Comparison of ENCODE assay signal across 11 mouse cellular contexts in the genomic region with DNA sequence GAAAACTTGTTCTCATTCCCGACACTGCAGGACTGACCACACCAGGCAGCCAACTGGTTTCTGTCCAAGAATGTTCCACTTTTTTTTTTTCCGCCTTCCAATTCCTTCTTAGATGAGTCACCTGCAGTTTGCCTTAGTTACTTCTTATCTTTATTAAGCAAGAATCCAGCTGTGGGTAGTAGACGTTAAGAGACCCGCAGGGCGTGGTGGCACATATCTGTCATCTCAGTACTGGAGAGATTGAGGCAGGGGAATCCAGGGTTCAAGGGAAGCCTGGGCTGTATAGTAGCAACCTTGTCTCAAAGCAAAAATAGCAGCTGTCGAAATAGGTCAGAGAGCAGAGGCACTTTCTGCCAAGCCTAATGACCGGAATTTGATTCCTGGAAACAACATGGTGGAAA. TPM values are rescaled to one million over a fixed set of nuclear protein-coding genes. Genes with fewer than 3 reads are reported as not detected.
DNase-seq lines count a peak whose midpoint lies in the region; ATAC-seq and TF ChIP-seq lines count a peak whose summit lies in the region.
"Had no signal": no experiment of that assay in that cellular context is flagged by ENCODE, and none has a peak within 500 bp of the region (broad histone marks: within the 10 kb centered on the region; RNA-seq: fewer than 3 reads in every experiment).

No protein-coding gene starts in this region.

- H3K4me3 ChIP-seq in neural tube, embryonic 15.5 days (replicated peaks) = no peak overlapping the region
- no peak overlapping the region for H3K4me3 ChIP-seq in hindbrain, embryonic 12.5 days
- H3K4me3 ChIP-seq: embryonic facial prominence, embryonic 12.5 days had no signal

- no peak overlapping the region for H3K27ac ChIP-seq in neural tube, embryonic 15.5 days (replicated peaks)
- no peak overlapping the region for H3K27ac ChIP-seq in hindbrain, embryonic 12.5 days
- H3K27ac ChIP-seq: embryonic facial prominence, embryonic 12.5 days had no signal

- POLR2A ChIA-PET in Patski (lab: Charles Lee) = no interaction called here

- CTCF ChIA-PET in Patski (lab: Charles Lee) = interaction anchor here (0.9 to 1.4 kb wide), 3 partner anchors 9 to 44 kb away, joined by 3 read pairs; no protein-coding TSS in a partner anchor

- TF ChIP-seq CTCF in Patski (IDR thresholded peaks at IDR 0.05) = no peak

- DNase-seq in gastrocnemius, postnatal 25 days = peak; percentile 20
- DNase-seq in gastrocnemius, postnatal 10 days = no peak
- no peak for DNase-seq in Patski (ENCODE audit: low read depth, low spot score)
- peak; percentile 31 for DNase-seq in heart, postnatal 4 days
- peak; percentile 71 for DNase-seq in lung, postnatal 36 days
- no peak for DNase-seq in thymus, postnatal 10 days (ENCODE audit: low spot score in 2 of 2)

- no peaks in the 10 kb centered on the region for H3K27me3 ChIP-seq in Patski
- no peaks in the 10 kb centered on the region for H3K27me3 ChIP-seq in neural tube, embryonic 15.5 days (replicated peaks)
- H3K27me3 ChIP-seq in hindbrain, embryonic 12.5 days = no peaks in the 10 kb centered on the region
- H3K27me3 ChIP-seq: embryonic facial prominence, embryonic 12.5 days had no signal

- H3K4me1 ChIP-seq in neural tube, embryonic 15.5 days = peaks cover 19% of the 10 kb centered on the region
- H3K4me1 ChIP-seq in hindbrain, embryonic 12.5 days = peaks cover 29% of the 10 kb centered on the region
- H3K4me1 ChIP-seq: embryonic facial prominence, embryonic 12.5 days had no signal

- peak; percentile 61 for ATAC-seq in Patski
- ATAC-seq in neural tube, embryonic 15.5 days (ENCODE audit: low FRiP score) = no peak
- no peak for ATAC-seq in hindbrain, embryonic 12.5 days (ENCODE audit: low FRiP score)

- in situ Hi-C loops in Patski (cut with MboI; ENCODE audit: low pct_unique_long_range_greater_than_20kb) = no loop called here

- WGBS in neural tube, embryonic 15.5 days = 94% methylated on average over 7 of the region's 7 CpGs
- 91% methylated on average over 7 of the region's 7 CpGs for WGBS in hindbrain, embryonic 12.5 days

- H3K9ac ChIP-seq in neural tube, embryonic 15.5 days (replicated peaks) = no peak overlapping the region
- no peak overlapping the region for H3K9ac ChIP-seq in hindbrain, embryonic 12.5 days
- H3K9ac ChIP-seq: embryonic facial prominence, embryonic 12.5 days had no signal

- no peak overlapping the region for H3K4me2 ChIP-seq in neural tube, embryonic 15.5 days
- no peak overlapping the region for H3K4me2 ChIP-seq in hindbrain, embryonic 12.5 days (replicated peaks)
- H3K4me2 ChIP-seq: embryonic facial prominence, embryonic 12.5 days had no signal

- no peaks in the 10 kb centered on the region for H3K36me3 ChIP-seq in neural tube, embryonic 15.5 days
- H3K36me3 ChIP-seq in hindbrain, embryonic 12.5 days = no peaks in the 10 kb centered on the region
- H3K36me3 ChIP-seq: embryonic facial prominence, embryonic 12.5 days had no signal

- H3K9me3 ChIP-seq in neural tube, embryonic 15.5 days (replicated peaks) = no peaks in the 10 kb centered on the region
- no peaks in the 10 kb centered on the region for H3K9me3 ChIP-seq in hindbrain, embryonic 12.5 days (replicated peaks)
- H3K9me3 ChIP-seq: embryonic facial prominence, embryonic 12.5 days had no signal

RNA-seq across cellular contexts. Expression of a gene that starts 19.1 kb away (rescaled TPM):
- 10 to 100 TPM in 1 of 2 experiments, 1 to 10 TPM in 1; 10.0 to 10.5 TPM for total RNA-seq in gastrocnemius, postnatal 25 days (2021)
- 10 to 100 TPM in 1 of 2 experiments, 1 to 10 TPM in 1; 9.3 to 14.2 TPM for total RNA-seq in gastrocnemius, postnatal 10 days (2021)
- polyA plus RNA-seq in Patski (2021) = 37.0 TPM
- 10 to 100 TPM; 17.3 to 19.8 TPM for total RNA-seq in heart, postnatal 4 days (2021)
- polyA plus RNA-seq in neural tube, embryonic 15.5 days (2015; fragmentation: Nextera tagmentation; extraction: Ambion mirVana) = 8.1 and 9.5 TPM in 2 replicates
- 13.7 and 15.6 TPM in 2 replicates for polyA plus RNA-seq in hindbrain, embryonic 12.5 days (2016; fragmentation: Nextera tagmentation; extraction: Ambion mirVana)

RNA-seq across cellular contexts. Expression of a gene that starts 55.6 kb away (rescaled TPM):
- 1 to 10 TPM; 2.5 to 3.1 TPM for total RNA-seq in gastrocnemius, postnatal 25 days (2021)
- 1 to 10 TPM; 3.0 to 3.6 TPM for total RNA-seq in gastrocnemius, postnatal 10 days (2021)
- 12.0 TPM for polyA plus RNA-seq in Patski (2021)
- total RNA-seq in heart, postnatal 4 days (2021) = 1 to 10 TPM; 4.1 to 4.5 TPM
- 4.0 and 5.7 TPM in 2 replicates for polyA plus RNA-seq in neural tube, embryonic 15.5 days (2015; fragmentation: Nextera tagmentation; extraction: Ambion mirVana)
- polyA plus RNA-seq in hindbrain, embryonic 12.5 days (2016; fragmentation: Nextera tagmentation; extraction: Ambion mirVana) = 3.7 and 4.3 TPM in 2 replicates

RNA-seq across cellular contexts. Expression of a gene that starts 58.7 kb away (rescaled TPM):
- under 1 TPM in 1 of 2 experiments, not detected in 1; 0.24 TPM for total RNA-seq in gastrocnemius, postnatal 25 days (2021)
- total RNA-seq in gastrocnemius, postnatal 10 days (2021) = under 1 TPM; 0.14 to 0.19 TPM
- polyA plus RNA-seq in Patski (2021) = not detected
- under 1 TPM; 0.12 to 0.25 TPM for total RNA-seq in heart, postnatal 4 days (2021)
- 1.1 TPM in 1 of 2 replicates, not detected in the other for polyA plus RNA-seq in neural tube, embryonic 15.5 days (2015; fragmentation: Nextera tagmentation; extraction: Ambion mirVana)
- not detected in 2 replicates for polyA plus RNA-seq in hindbrain, embryonic 12.5 days (2016; fragmentation: Nextera tagmentation; extraction: Ambion mirVana)
- total RNA-seq: layer of hippocampus, adult 18-20 months had no signal
- polyA plus RNA-seq: embryonic facial prominence, embryonic 12.5 days had no signal

RNA-seq across cellular contexts. Expression of a gene that starts 58.8 kb away (rescaled TPM):
- total RNA-seq in gastrocnemius, postnatal 25 days (2021) = not detected
- total RNA-seq in gastrocnemius, postnatal 10 days (2021) = under 1 TPM in 1 of 2 experiments, not detected in 1; 0.14 TPM
- not detected for polyA plus RNA-seq in Patski (2021)
- under 1 TPM in 1 of 2 experiments, not detected in 1; 0.32 TPM for total RNA-seq in heart, postnatal 4 days (2021)
- 0.50 and 0.61 TPM in 2 replicates for polyA plus RNA-seq in neural tube, embryonic 15.5 days (2015; fragmentation: Nextera tagmentation; extraction: Ambion mirVana)
- not detected in 2 replicates for polyA plus RNA-seq in hindbrain, embryonic 12.5 days (2016; fragmentation: Nextera tagmentation; extraction: Ambion mirVana)
- total RNA-seq: ES-E14 had no signal

Comparison
In these comparisons a context has a peak if more than half of its experiments do, and no peak if none do; other contexts are left out.
1. DNase-seq: peak in gastrocnemius, postnatal 25 days (single experiment), heart, postnatal 4 days (single experiment) and lung, postnatal 36 days (single experiment); none in gastrocnemius, postnatal 10 days (single experiment), Patski (single experiment) and thymus, postnatal 10 days (0 of 2).